Mouse (Mus musculus) monocyte, adult 2 months (primary cell): ENCODE measurements around the gene Plcb4.

Experiments
- DNase-seq, 2 experiments: peaks; one replicate each; pipeline ENCODE4 v3.0.0; 2022; ENCODE audit warnings: low spot score in 2 of 2, low read depth in 1 of 2

Gene Plcb4

GRCm38 (mm10) chr2:135759499-135760095 lies 100.8 kb downstream of the Plcb4 start:
- no peak for DNase-seq

GRCm38 (mm10) chr2:135761226-135761802 lies 102.5 kb downstream of the Plcb4 start:
- DNase-seq: no peak

- DNase-seq: no peak
These were observed 105.9 kb downstream of the Plcb4 start for GRCm38 (mm10) chr2:135764706-135765105.

- no peak for DNase-seq
These were observed 107.8 kb downstream of the Plcb4 start for GRCm38 (mm10) chr2:135766471-135767063.

- no peak for DNase-seq
These were observed 108.7 kb downstream of the Plcb4 start for GRCm38 (mm10) chr2:135767535-135767934.

- DNase-seq: no peak
These were observed 110.9 kb downstream of the Plcb4 start for GRCm38 (mm10) chr2:135769701-135770100.

GRCm38 (mm10) chr2:135770226-135770625 lies 111.4 kb downstream of the Plcb4 start:
- no peak for DNase-seq

GRCm38 (mm10) chr2:135773194-135773972 lies 114.6 kb downstream of the Plcb4 start:
- no peak for DNase-seq

GRCm38 (mm10) chr2:135775026-135775425 lies 116.2 kb downstream of the Plcb4 start:
- no peak for DNase-seq

GRCm38 (mm10) chr2:135776131-135776775 lies 117.4 kb downstream of the Plcb4 start:
- no peak for DNase-seq

GRCm38 (mm10) chr2:135781391-135781790 lies 122.6 kb downstream of the Plcb4 start:
- no peak for DNase-seq

- no peak for DNase-seq
These were observed 128.6 kb downstream of the Plcb4 start for GRCm38 (mm10) chr2:135787415-135787814.

- no peak for DNase-seq
These were observed 134.1 kb downstream of the Plcb4 start for GRCm38 (mm10) chr2:135792907-135793306.

- no peak for DNase-seq
These were observed 137.9 kb downstream of the Plcb4 start for GRCm38 (mm10) chr2:135796684-135797083.

- DNase-seq: no peak
These were observed 139.1 kb downstream of the Plcb4 start for GRCm38 (mm10) chr2:135797677-135798546.

- DNase-seq: no peak
These were observed 140.4 kb downstream of the Plcb4 start for GRCm38 (mm10) chr2:135799149-135799770.

GRCm38 (mm10) chr2:135800385-135800784 lies 141.6 kb downstream of the Plcb4 start:
- DNase-seq: no peak

- no peak for DNase-seq
These were observed 144.2 kb downstream of the Plcb4 start for GRCm38 (mm10) chr2:135802878-135803450.
